Mouse (Mus musculus) cortical plate, adult 2 months (tissue): ENCODE data around the gene Nrg3.

Experiments
- CTCF ChIP-seq: fragments of 200-500 bp; IDR thresholded peaks from 2 replicates; pipeline ENCODE4 v1.5.1; 2011; ENCODE audit warnings: mild to moderate bottlenecking, control low read depth, low read length; ENCODE audit not compliant: insufficient read depth; ENCODE audit errors: extremely low read depth
- POLR2A ChIP-seq: fragments of 200-500 bp; IDR thresholded peaks from 2 replicates; pipeline ENCODE4 v1.6.1; 2011; ENCODE audit warnings: mild to moderate bottlenecking, low read length, control low read depth; ENCODE audit not compliant: insufficient read depth; ENCODE audit errors: extremely low read depth

- TF ChIP-seq CTCF (no peak), POLR2A (no peak)
Measured at GRCm38 (mm10) chr14:38533495-38533894, 939.4 kb downstream of the Nrg3 start.
